Mouse (Mus musculus): ENCODE measurements around the gene Kpna3. TPM values are rescaled to one million over a fixed set of nuclear protein-coding genes. Genes with fewer than 3 reads are reported as not detected.
"Not testable (repeated sequence)": the region's sequence is repeated elsewhere in the genome, so short reads cannot be mapped to it uniquely, and the experiment has no call there.

The Kpna3 gene
- polyA plus RNA-seq, 1 experiment from 2014 or later, result 58.5 TPM

DNA sequence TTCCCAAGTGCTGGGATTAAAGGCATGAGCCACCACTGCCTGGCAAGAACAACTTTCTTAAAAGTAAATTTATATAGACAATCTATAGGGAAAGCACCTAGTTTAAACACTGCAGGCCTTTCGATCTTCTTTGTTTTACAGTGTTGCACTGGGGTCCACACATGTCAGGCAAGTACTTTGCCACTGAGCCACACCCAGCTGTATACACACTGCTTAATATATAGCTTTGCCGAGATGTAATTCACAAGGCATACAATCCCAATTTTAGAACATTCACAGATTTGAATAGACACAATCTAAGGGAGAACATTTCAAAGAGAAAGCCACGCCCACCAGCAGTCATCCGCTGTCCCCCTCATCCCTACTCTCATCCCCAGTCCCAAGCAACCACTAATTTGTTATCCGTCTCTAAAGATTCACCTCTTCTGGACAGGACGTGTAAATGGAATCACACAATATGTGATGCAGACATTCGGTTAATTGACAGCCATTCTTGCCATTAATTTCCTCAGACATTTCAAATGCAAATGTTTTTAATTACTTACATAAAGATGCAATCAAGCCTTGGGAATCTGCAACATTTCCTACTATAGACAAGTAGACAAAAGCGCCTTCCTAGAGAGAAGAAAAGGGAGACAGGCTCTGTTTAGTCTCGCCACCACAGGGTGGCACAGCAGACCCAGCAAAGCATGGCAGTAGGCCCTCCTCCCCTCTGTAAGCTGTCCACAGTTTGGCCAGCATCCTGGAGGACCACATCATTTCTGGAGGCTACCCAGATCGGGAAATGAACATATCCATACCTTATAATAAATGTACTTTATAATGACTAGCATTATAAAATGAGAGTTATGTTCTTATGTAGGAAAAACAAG is 92.6 kb downstream of the Kpna3 start:
- no peaks in the 10 kb centered on the region for H3K36me3 ChIP-seq (ENCODE audit: control insufficient read depth, insufficient read depth, low read length)
- H3K9ac ChIP-seq (replicated peaks; ENCODE audit: low read depth, low read length), result no peak overlapping the region
- no peak overlapping the region for H3K4me3 ChIP-seq (ENCODE audit: low read depth, low read length)
- 81% methylated on average over 10 of the region's 10 CpGs for WGBS
- no peaks in the 10 kb centered on the region for H3K9me3 ChIP-seq (ENCODE audit: control insufficient read depth, low read depth, low read length)
- no peak overlapping the region for H3K4me2 ChIP-seq (replicated peaks; ENCODE audit: low read depth, low read length)
- H3K27ac ChIP-seq (ENCODE audit: low read length), result no peak overlapping the region
- no peak for ATAC-seq (ENCODE audit: insufficient number of reproducible peaks, insufficient read depth, low FRiP score, low read depth)
- H3K27me3 ChIP-seq (ENCODE audit: control insufficient read depth, insufficient read depth, low read length), result no peaks in the 10 kb centered on the region
- H3K4me1 ChIP-seq (ENCODE audit: control insufficient read depth, insufficient read depth, low read length), result no peaks in the 10 kb centered on the region

DNA sequence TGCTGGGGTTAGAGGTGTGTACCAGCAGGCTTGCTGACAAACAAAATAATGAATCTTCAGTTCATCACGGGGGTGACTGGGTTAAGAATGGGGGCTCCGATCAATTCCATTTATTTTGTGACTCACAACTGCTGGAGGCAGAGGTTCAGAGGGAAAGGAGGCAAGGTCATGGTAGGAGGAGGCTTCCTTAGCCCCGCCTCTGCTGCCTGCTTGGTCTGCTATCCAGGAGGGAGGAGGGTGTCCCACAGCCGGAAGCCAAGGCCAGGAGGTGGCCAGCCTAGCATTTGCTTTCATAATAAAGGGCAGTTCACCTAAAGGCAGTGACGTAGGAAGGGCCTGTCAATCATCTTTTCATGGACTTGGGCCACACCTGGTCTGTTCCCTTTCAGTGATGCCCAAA is 95.1 kb downstream of the Kpna3 start:
- peak; percentile 46; the same call in 1 of the 2 replicates for ATAC-seq (ENCODE audit: insufficient number of reproducible peaks, insufficient read depth, low FRiP score, low read depth)
- H3K4me1 ChIP-seq (ENCODE audit: control insufficient read depth, insufficient read depth, low read length), result no peaks in the 10 kb centered on the region
- no peak overlapping the region for H3K4me3 ChIP-seq (ENCODE audit: low read depth, low read length)
- H3K27ac ChIP-seq (ENCODE audit: low read length), result no peak overlapping the region
- 61% methylated on average over 5 of the region's 5 CpGs for WGBS
- H3K9me3 ChIP-seq (ENCODE audit: control insufficient read depth, low read depth, low read length), result no peaks in the 10 kb centered on the region
- no peaks in the 10 kb centered on the region for H3K27me3 ChIP-seq (ENCODE audit: control insufficient read depth, insufficient read depth, low read length)
- no peak overlapping the region for H3K4me2 ChIP-seq (replicated peaks; ENCODE audit: low read depth, low read length)
- H3K36me3 ChIP-seq (ENCODE audit: control insufficient read depth, insufficient read depth, low read length), result no peaks in the 10 kb centered on the region
- no peak overlapping the region for H3K9ac ChIP-seq (replicated peaks; ENCODE audit: low read depth, low read length)

- no peaks in the 10 kb centered on the region for H3K36me3 ChIP-seq (ENCODE audit: control insufficient read depth, insufficient read depth, low read length)
- no peak overlapping the region for H3K27ac ChIP-seq (ENCODE audit: low read length)
- no peaks in the 10 kb centered on the region for H3K27me3 ChIP-seq (ENCODE audit: control insufficient read depth, insufficient read depth, low read length)
- no peaks in the 10 kb centered on the region for H3K9me3 ChIP-seq (ENCODE audit: control insufficient read depth, low read depth, low read length)
- no peak overlapping the region for H3K4me2 ChIP-seq (replicated peaks; ENCODE audit: low read depth, low read length)
- H3K9ac ChIP-seq (replicated peaks; ENCODE audit: low read depth, low read length), result no peak overlapping the region
- no peaks in the 10 kb centered on the region for H3K4me1 ChIP-seq (ENCODE audit: control insufficient read depth, insufficient read depth, low read length)
- no peak for ATAC-seq (ENCODE audit: insufficient number of reproducible peaks, insufficient read depth, low FRiP score, low read depth)
- H3K4me3 ChIP-seq (ENCODE audit: low read depth, low read length), result no peak overlapping the region
- WGBS, result 88% methylated on average over 4 of the region's 4 CpGs
These were observed 100.3 kb downstream of the Kpna3 start for GRCm38 (mm10) chr14:61339381-61339780.

- H3K4me1 ChIP-seq (ENCODE audit: control insufficient read depth, insufficient read depth, low read length), result 0 out of 2 replicates have a peak, but pooled peaks cover 2% of the 10 kb centered on the region
- no peak overlapping the region for H3K4me2 ChIP-seq (replicated peaks; ENCODE audit: low read depth, low read length)
- no peaks in the 10 kb centered on the region for H3K36me3 ChIP-seq (ENCODE audit: control insufficient read depth, insufficient read depth, low read length)
- H3K27ac ChIP-seq (ENCODE audit: low read length), result no peak overlapping the region
- H3K9me3 ChIP-seq (ENCODE audit: control insufficient read depth, low read depth, low read length), result no peaks in the 10 kb centered on the region
- H3K9ac ChIP-seq (replicated peaks; ENCODE audit: low read depth, low read length), result no peak overlapping the region
- H3K27me3 ChIP-seq (ENCODE audit: control insufficient read depth, insufficient read depth, low read length), result no peaks in the 10 kb centered on the region
- peak; percentile 63; the same call in 1 of the 2 replicates for ATAC-seq (ENCODE audit: insufficient number of reproducible peaks, insufficient read depth, low FRiP score, low read depth)
- no peak overlapping the region for H3K4me3 ChIP-seq (ENCODE audit: low read depth, low read length)
- WGBS, result 25% methylated on average over 13 of the region's 13 CpGs
These were observed 108.6 kb downstream of the Kpna3 start for GRCm38 (mm10) chr14:61330996-61331561.

DNA sequence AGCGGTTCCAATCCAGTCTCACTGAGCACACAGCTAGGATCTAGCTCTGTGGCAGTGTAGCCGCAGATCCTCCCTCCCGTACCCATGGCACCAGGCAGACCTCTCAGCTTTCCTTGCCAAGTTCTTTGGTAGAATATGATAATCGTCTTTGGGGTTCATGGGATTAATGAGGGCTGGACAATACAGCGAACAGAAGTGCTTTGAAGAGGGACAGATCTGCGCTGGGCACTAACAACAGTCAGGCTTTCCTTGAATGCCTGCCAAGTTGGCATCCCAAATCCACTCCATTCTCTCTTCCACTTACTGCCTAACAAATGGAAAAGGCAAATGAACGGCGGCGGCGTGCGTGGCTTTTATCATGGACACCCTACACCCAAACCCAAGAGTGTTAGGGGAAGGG is 109.1 kb downstream of the Kpna3 start:
- H3K9ac ChIP-seq (replicated peaks; ENCODE audit: low read depth, low read length), result no peak overlapping the region
- H3K4me2 ChIP-seq (replicated peaks; ENCODE audit: low read depth, low read length), result no peak overlapping the region
- ATAC-seq (ENCODE audit: insufficient number of reproducible peaks, insufficient read depth, low FRiP score, low read depth), result no peak
- no peaks in the 10 kb centered on the region for H3K9me3 ChIP-seq (ENCODE audit: control insufficient read depth, low read depth, low read length)
- no peaks in the 10 kb centered on the region for H3K27me3 ChIP-seq (ENCODE audit: control insufficient read depth, insufficient read depth, low read length)
- H3K36me3 ChIP-seq (ENCODE audit: control insufficient read depth, insufficient read depth, low read length), result no peaks in the 10 kb centered on the region
- H3K4me3 ChIP-seq (ENCODE audit: low read depth, low read length), result no peak overlapping the region
- 86% methylated on average over 11 of the region's 11 CpGs for whole genome bisulfite sequencing
- 0 out of 2 replicates have a peak, but pooled peaks cover 2% of the 10 kb centered on the region for H3K4me1 ChIP-seq (ENCODE audit: control insufficient read depth, insufficient read depth, low read length)
- no peak overlapping the region for H3K27ac ChIP-seq (ENCODE audit: low read length)

DNA sequence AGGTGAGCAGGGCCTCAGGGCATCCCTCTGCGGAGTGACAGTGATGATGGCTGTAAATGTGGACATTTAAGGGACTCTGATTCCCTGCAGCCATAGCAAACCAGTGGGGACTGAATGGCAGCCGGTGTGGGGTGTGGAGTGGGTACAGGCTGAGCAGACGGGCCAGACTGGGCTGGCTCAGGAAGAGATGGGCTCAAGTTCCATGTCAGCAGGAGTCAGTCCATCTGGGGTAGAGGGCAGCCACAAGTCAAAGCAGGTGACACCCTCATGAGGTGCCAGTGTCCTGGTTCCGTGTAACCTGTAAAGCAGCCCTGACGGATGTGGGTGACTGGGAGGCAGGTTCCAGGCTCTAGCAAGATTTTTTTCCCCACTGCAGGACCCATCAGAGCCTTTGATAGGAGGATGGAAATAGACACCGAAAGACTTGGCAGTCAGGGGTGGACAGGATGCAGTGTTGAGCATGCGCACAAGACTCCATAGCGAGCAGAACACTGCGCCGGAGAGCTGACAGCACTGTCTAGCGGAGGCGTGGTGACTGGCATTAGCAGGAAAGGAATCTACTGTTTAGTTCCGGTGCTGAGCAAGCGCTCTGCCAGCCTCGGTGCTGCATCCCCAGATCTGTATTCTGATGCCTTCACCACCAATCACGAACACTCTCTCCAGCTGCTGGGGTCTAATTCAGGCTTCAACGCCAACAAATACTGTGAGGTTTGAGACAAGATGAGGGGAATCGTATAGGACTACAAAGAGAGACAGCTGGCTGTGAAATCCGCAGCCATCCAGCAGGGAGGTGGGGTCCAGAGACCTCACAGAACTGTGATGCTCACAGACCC is 111.8 kb downstream of the Kpna3 start:
- ATAC-seq (ENCODE audit: insufficient number of reproducible peaks, insufficient read depth, low FRiP score, low read depth), result peak; percentile 71; the same call in 1 of the 2 replicates
- H3K4me1 ChIP-seq (ENCODE audit: control insufficient read depth, insufficient read depth, low read length), result 0 out of 2 replicates have a peak, but pooled peaks cover 2% of the 10 kb centered on the region
- 40% methylated on average over 19 of the region's 19 CpGs for WGBS
- H3K27ac ChIP-seq (ENCODE audit: low read length), result no peak overlapping the region
- peaks cover 4% of the 10 kb centered on the region; the same call in 1 of the 2 replicates for H3K9me3 ChIP-seq (ENCODE audit: control insufficient read depth, low read depth, low read length)
- peak overlapping the region; percentile 9; the same call in 1 of the 2 replicates for H3K4me3 ChIP-seq (ENCODE audit: low read depth, low read length)
- no peaks in the 10 kb centered on the region for H3K27me3 ChIP-seq (ENCODE audit: control insufficient read depth, insufficient read depth, low read length)
- 0 out of 2 replicates have a peak overlapping the region, but pooled peaks have one; percentile 1 for H3K9ac ChIP-seq (replicated peaks; ENCODE audit: low read depth, low read length)
- H3K36me3 ChIP-seq (ENCODE audit: control insufficient read depth, insufficient read depth, low read length), result no peaks in the 10 kb centered on the region
- peak overlapping the region; percentile 35 for H3K4me2 ChIP-seq (replicated peaks; ENCODE audit: low read depth, low read length)

GRCm38 (mm10) chr14:61327007-61327406 is 112.7 kb downstream of the Kpna3 start:
- not testable (repeated sequence) for H3K36me3 ChIP-seq (ENCODE audit: control insufficient read depth, insufficient read depth, low read length); H3K27me3 ChIP-seq (ENCODE audit: control insufficient read depth, insufficient read depth, low read length); H3K4me3 ChIP-seq (ENCODE audit: low read depth, low read length); H3K9me3 ChIP-seq (ENCODE audit: control insufficient read depth, low read depth, low read length); H3K4me2 ChIP-seq (replicated peaks; ENCODE audit: low read depth, low read length); H3K27ac ChIP-seq (ENCODE audit: low read length); H3K4me1 ChIP-seq (ENCODE audit: control insufficient read depth, insufficient read depth, low read length); H3K9ac ChIP-seq (replicated peaks; ENCODE audit: low read depth, low read length); ATAC-seq (ENCODE audit: insufficient number of reproducible peaks, insufficient read depth, low FRiP score, low read depth)
- WGBS, result 24% methylated on average over 6 of the region's 6 CpGs

DNA sequence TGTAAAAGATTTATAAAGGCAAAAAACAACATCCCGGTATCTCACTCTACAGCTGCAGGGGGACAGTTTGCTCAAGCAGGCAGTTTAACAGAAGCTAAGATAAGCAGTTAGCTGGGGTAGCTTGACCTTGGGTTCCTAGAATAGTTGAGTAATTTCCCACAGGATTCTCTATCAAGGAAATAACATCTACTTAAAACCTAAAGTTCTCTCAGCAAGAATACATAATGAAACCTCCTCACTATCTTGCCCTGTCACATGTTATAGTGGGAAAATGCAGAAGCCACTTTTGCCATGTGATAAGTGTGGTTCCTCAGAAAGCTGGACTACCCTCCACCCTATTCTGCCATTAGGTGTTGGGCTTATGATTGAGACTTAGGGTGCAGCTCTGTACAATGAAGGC is 116.9 kb downstream of the Kpna3 start:
- no peak overlapping the region for H3K4me3 ChIP-seq (ENCODE audit: low read depth, low read length)
- no peak for ATAC-seq (ENCODE audit: insufficient number of reproducible peaks, insufficient read depth, low FRiP score, low read depth)
- 94% methylated on average over 1 of the region's 1 CpGs for WGBS
- H3K9me3 ChIP-seq (ENCODE audit: control insufficient read depth, low read depth, low read length), result peaks cover 4% of the 10 kb centered on the region; the same call in 1 of the 2 replicates
- H3K9ac ChIP-seq (replicated peaks; ENCODE audit: low read depth, low read length), result no peak overlapping the region
- H3K4me1 ChIP-seq (ENCODE audit: control insufficient read depth, insufficient read depth, low read length), result no peaks in the 10 kb centered on the region
- no peak overlapping the region for H3K27ac ChIP-seq (ENCODE audit: low read length)
- H3K36me3 ChIP-seq (ENCODE audit: control insufficient read depth, insufficient read depth, low read length), result no peaks in the 10 kb centered on the region
- no peaks in the 10 kb centered on the region for H3K27me3 ChIP-seq (ENCODE audit: control insufficient read depth, insufficient read depth, low read length)
- H3K4me2 ChIP-seq (replicated peaks; ENCODE audit: low read depth, low read length), result no peak overlapping the region
